Mouse (Mus musculus) bone marrow, adult 2 months (tissue): ENCODE measurements around the gene Senp1. TPM values are rescaled to one million over a fixed set of nuclear protein-coding genes. Genes with fewer than 3 reads are reported as not detected.

Source experiments
- H3K27ac ChIP-seq: fragments of 200-500 bp; 2 replicates; pipeline ENCODE4 v1.5.1; 2012; ENCODE audit warnings: low read depth, mild to moderate bottlenecking, control low read depth, inconsistent platforms, low read length; ENCODE audit not compliant: control insufficient read depth, poor library complexity, insufficient read depth
- H3K4me1 ChIP-seq: fragments of 200-500 bp; 2 replicates; pipeline ENCODE4 v1.6.1; 2011; ENCODE audit warnings: low read length; ENCODE audit not compliant: control insufficient read depth, insufficient read depth
- H3K4me3 ChIP-seq: fragments of 200-500 bp; replicated peaks from 2 replicates; pipeline ENCODE3; 2011; ENCODE audit warnings: mild to moderate bottlenecking, low read depth, low read length, control low read depth; ENCODE audit not compliant: control insufficient read depth
- CTCF ChIP-seq: fragments of 200-500 bp; IDR thresholded peaks from 2 replicates; pipeline ENCODE4 v1.5.1; 2011; ENCODE audit warnings: low read length, control low read depth; ENCODE audit not compliant: control insufficient read depth, insufficient read depth
- POLR2A ChIP-seq: fragments of 200-500 bp; IDR thresholded peaks from 2 replicates; pipeline ENCODE4 v1.6.1; 2011; ENCODE audit warnings: low read depth, mild to moderate bottlenecking, control low read depth, low read length, borderline replicate concordance; ENCODE audit not compliant: control insufficient read depth
- WGBS: fragments of 180-500 bp; shearing (Covaris S2); methylation state at CpG from one replicate; pipeline ENCODE4 v1.1.7; 2018; 5-methylcytosine and 5-hydroxymethylcytosine counted together
- polyA plus RNA-seq: library from polyadenylated mRNA; stranded (reverse); fragments of >200 nt; gene quantifications from 2 replicates; pipeline ENCODE4 v1.2.4, GENCODE M21; 2011; ENCODE audit warnings: low replicate concordance; ENCODE audit not compliant: missing spikeins, insufficient read depth, insufficient read length

Senp1 gene
- polyA plus RNA-seq, 1 experiment, result 23.1 TPM

DNA sequence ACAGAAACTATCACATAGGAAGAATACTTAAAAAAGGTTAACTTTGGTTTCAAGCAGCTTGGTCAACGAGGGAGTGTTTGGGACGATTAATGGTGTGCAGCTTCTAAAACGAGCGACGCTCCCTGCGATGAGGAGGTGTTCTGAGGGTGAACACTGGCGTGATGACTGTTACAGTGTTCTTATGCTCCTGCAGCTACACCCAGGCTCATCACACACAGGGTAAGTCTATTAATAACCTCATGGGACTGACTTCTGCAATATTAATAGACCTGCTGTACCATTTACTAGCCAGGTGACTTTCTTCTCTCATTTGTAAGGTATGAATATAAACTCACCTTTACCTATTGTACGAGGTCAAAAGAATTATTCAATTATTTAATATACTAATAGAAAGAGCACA lies 19.0 kb downstream of the Senp1 start:
- no peak for TF ChIP-seq POLR2A
- TF ChIP-seq CTCF, result no peak
- 82% methylated on average over 8 of the region's 8 CpGs for WGBS
- Histone ChIP-seq H3K27ac (no peak overlapping the region; the same call in 1 of the 2 replicates), H3K4me1 (no peaks in the 10 kb centered on the region; the same call in 1 of the 2 replicates), H3K4me3 (no peak overlapping the region)

DNA sequence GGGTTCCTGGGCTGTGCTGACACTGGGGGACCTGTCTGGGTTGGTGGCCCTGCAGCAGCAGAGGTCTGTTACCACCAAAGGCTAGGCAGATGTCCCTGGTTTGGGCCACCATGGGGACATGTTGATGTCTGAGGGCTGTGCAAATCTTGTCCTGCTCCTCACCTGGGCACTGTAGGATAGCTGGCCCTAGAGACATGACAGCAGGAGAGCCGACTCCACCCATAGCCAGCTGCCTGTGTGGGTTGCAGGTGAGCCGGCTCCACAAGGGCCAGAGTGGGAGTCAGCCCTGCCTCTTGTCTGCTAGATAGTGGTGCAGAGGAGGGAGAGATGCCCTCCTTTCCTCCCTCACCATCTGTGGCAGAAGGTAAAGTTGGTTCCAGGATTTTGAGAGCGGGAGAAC lies 23.2 kb downstream of the Senp1 start:
- 93% methylated on average over 3 of the region's 3 CpGs for WGBS
- no peak for TF ChIP-seq POLR2A
- H3K4me3 ChIP-seq, result no peak overlapping the region
- no peaks in the 10 kb centered on the region; the same call in 1 of the 2 replicates for H3K4me1 ChIP-seq
- no peak overlapping the region for H3K27ac ChIP-seq

DNA sequence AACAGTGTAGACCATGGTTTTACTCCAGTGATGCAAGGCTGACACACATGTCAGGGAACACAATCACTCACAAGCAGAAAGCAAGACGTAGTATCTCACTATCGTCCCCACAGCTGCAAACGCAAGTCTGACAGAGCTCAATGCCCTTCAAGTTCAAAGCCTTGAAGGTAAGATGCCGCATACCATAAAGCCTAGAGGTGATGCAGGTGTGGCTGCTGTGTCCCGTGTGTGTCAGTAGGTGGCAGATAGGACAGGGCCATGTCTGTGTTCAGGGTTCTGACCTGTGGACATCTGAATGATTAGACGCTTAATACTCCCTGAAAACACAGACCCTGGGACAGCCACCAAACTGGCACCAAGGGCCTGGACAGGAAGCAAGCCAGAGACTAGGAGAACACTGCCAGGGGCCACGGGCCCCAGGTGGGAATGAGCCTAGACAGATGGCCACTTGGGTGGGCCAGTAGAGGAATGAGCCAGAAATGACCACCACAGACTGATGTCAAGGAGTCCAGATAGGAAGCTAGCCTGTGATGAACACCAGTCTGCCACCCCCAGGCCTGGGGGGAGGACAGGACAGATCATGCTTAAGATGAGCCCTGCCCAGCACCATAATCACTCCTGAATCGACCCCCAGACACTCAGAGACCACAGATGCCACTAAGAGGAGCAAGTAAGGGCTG lies 23.8 kb downstream of the Senp1 start:
- Histone ChIP-seq H3K4me3 (no peak overlapping the region), H3K4me1 (no peaks in the 10 kb centered on the region; the same call in 1 of the 2 replicates), H3K27ac (no peak overlapping the region)
- TF ChIP-seq CTCF, result no peak
- TF ChIP-seq POLR2A, result no peak
- WGBS, result 87% methylated on average over 8 of the region's 8 CpGs

DNA sequence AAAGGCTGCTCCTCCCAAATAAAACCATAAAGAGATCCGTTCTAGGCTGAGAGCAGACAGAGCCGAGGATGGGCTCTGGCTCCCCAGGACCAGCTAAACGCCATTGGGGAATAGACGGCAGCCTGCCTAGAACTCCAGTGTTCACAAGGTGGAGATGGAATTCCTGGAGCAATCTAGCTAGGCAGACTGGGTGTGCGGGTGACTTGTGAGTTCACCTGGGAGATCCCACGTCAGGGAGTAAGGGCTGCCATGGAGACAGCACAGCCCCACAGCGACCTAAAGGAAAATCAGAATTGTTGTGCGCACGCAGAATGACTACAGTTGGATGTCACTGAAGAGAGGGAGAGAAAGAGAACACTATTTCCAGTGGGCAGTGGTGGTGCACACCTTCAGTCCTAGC lies 25.0 kb downstream of the Senp1 start:
- H3K27ac ChIP-seq, result no peak overlapping the region
- 93% methylated on average over 9 of the region's 9 CpGs for WGBS

GRCm38 (mm10) chr15:98067492-98067891 lies 26.1 kb downstream of the Senp1 start:
- H3K27ac ChIP-seq, result no peak overlapping the region
- H3K4me1 ChIP-seq, result no peaks in the 10 kb centered on the region; the same call in 1 of the 2 replicates
- H3K4me3 ChIP-seq, result no peak overlapping the region
- TF ChIP-seq POLR2A (no peak), CTCF (no peak)
- 63% methylated on average over 3 of the region's 3 CpGs for WGBS

More for the DNA sequence above, 25.0 kb downstream of the Senp1 start:
- H3K4me1 ChIP-seq, result no peaks in the 10 kb centered on the region; the same call in 1 of the 2 replicates
- no peak overlapping the region for H3K4me3 ChIP-seq
- TF ChIP-seq POLR2A (no peak), CTCF (no peak)

DNA sequence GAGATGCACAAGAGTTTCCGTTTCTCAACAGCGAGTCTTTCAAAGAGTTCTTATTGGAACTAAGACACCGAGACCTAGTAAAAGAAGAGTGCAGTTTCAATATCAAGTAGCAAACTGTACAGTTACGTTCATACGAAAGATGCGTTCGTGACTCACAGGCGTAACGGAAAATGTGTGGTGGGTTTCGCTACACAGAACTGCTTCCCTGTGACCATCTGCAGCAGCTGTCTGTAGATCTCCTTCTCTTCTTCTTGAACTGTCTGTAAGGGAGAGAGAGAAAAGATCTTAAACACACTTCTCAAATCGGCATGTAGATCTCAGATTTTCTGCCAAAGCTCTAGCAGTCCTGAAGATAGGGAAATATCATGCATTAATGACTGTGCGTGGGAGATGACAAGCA lies 26.9 kb downstream of the Senp1 start:
- whole genome bisulfite sequencing, result 89% methylated on average over 12 of the region's 12 CpGs
- Histone ChIP-seq H3K4me1 (no peaks in the 10 kb centered on the region; the same call in 1 of the 2 replicates), H3K4me3 (no peak overlapping the region), H3K27ac (no peak overlapping the region)
- TF ChIP-seq POLR2A, result no peak
- no peak for TF ChIP-seq CTCF

GRCm38 (mm10) chr15:98065881-98066280 lies 27.7 kb downstream of the Senp1 start:
- no peak for TF ChIP-seq POLR2A
- no peak for TF ChIP-seq CTCF
- H3K27ac ChIP-seq, result no peak overlapping the region
- no peak overlapping the region for H3K4me3 ChIP-seq
- H3K4me1 ChIP-seq, result no peaks in the 10 kb centered on the region; the same call in 1 of the 2 replicates
- 88% methylated on average over 5 of the region's 5 CpGs for WGBS

DNA sequence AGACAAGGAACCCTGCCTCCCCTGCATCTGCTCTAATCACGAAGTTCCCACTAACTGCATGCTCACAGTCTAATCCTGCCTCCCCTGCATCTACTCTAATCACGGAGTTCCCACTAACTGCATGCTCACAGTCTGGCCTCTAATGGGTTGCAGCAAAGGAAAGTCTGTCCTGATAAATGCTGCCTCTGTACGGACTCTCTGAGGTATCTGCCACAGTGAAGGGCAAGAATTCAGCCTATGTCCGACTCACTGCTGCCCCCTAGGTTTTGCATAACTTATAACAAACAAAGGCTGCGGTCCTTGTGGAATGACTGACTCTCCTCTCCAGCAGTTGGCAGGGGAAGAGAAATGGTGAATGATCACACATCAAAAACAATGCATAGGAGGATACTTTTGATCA lies 38.3 kb downstream of the Senp1 start:
- 62% methylated on average over 5 of the region's 5 CpGs for WGBS
- H3K4me1 ChIP-seq, result no peaks in the 10 kb centered on the region
- no peak overlapping the region for H3K4me3 ChIP-seq
- no peak overlapping the region for H3K27ac ChIP-seq
- TF ChIP-seq POLR2A, result no peak
- TF ChIP-seq CTCF, result peak; percentile 32
